Mouse (Mus musculus) hindbrain, embryonic 12.5 days (tissue): ENCODE data around the gene Bicral. TPM values are rescaled to one million over a fixed set of nuclear protein-coding genes. Genes with fewer than 3 reads are reported as not detected.
"Not testable (repeated sequence)": the region's sequence is repeated elsewhere in the genome, so short reads cannot be mapped to it uniquely, and the experiment has no call there.

Experiments used
- ATAC-seq: fragments of 200-750 bp; cut with Nextera tagmentation; 2 replicates; pipeline ENCODE4 v1.8.0; 2017; ENCODE audit warnings: moderate TSS enrichment; ENCODE audit not compliant: low FRiP score
- H3K27ac ChIP-seq: fragments of 300-500 bp; sonication (generic); 2 replicates; pipeline ENCODE4 v1.5.1; 2016; ENCODE audit warnings: mild to moderate bottlenecking
- H3K27me3 ChIP-seq: fragments of 300-500 bp; sonication (generic); 2 replicates; pipeline ENCODE4 v1.6.1; 2016; ENCODE audit warnings: mild to moderate bottlenecking
- H3K36me3 ChIP-seq: fragments of 300-500 bp; sonication (generic); 2 replicates; pipeline ENCODE4 v1.6.1; 2016; ENCODE audit warnings: mild to moderate bottlenecking
- H3K4me1 ChIP-seq: fragments of 300-500 bp; sonication (generic); 2 replicates; pipeline ENCODE4 v1.6.1; 2016
- H3K4me2 ChIP-seq: fragments of 300-500 bp; sonication (generic); replicated peaks from 2 replicates; pipeline ENCODE4 v1.6.1; 2016; ENCODE audit warnings: mild to moderate bottlenecking
- H3K4me3 ChIP-seq: fragments of 300-500 bp; sonication (generic); 2 replicates; pipeline ENCODE4 v1.5.1; 2016; ENCODE audit warnings: mild to moderate bottlenecking
- H3K9ac ChIP-seq: fragments of 300-500 bp; sonication (generic); 2 replicates; pipeline ENCODE4 v1.6.1; 2016; ENCODE audit warnings: mild to moderate bottlenecking, moderate library complexity
- H3K9me3 ChIP-seq: fragments of 300-500 bp; sonication (generic); replicated peaks from 2 replicates; pipeline ENCODE4 v1.6.1; 2016; ENCODE audit warnings: mild to moderate bottlenecking
- WGBS: fragments of 180-500 bp; shearing (Covaris S2); methylation state at CpG from one replicate; pipeline ENCODE4 v1.1.7; 2016; 5-methylcytosine and 5-hydroxymethylcytosine counted together
- polyA plus RNA-seq: library from polyadenylated mRNA; unstranded; fragments of >200 nt; fragmentation: Nextera tagmentation; extraction: Ambion mirVana; gene quantifications from 2 replicates; pipeline ENCODE4 v1.2.1, GENCODE M21; 2016

Bicral gene
- polyA plus RNA-seq, 1 experiment from 2014 or later: 7.6 TPM

DNA sequence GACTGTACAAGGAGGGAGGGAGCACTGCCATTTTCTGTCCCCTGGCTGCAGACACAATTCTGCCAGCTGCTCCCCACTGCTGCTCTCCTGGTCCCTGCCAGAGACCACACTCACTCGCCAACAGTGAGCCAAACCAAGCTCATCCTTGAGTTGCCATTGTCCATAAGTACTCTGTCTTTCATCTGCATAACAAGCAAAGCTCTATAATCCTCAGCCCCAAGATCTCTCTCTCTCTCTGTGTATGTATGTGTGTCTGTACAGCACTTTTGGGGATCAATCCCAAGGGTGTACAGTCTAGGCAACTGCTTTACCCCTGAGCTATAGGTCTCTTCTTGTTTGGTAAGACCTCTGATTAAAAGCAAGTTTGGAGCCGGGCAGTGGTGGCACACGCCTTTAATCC, 47.6 kb downstream of the Bicral start:
- Histone ChIP-seq H3K9ac (no peak overlapping the region), H3K36me3 (peaks cover 63% of the 10 kb centered on the region)
- WGBS: 94% methylated on average over 3 of the region's 3 CpGs

GRCm38 (mm10) chr17:46809131-46809830, 49.0 kb downstream of the Bicral start:
- Histone ChIP-seq H3K4me1 (no peaks in the 10 kb centered on the region), H3K4me2 (no peak overlapping the region), H3K27ac (no peak overlapping the region), H3K4me3 (no peak overlapping the region), H3K36me3 (peaks cover 69% of the 10 kb centered on the region), H3K27me3 (no peaks in the 10 kb centered on the region), H3K9ac (no peak overlapping the region), H3K9me3 (no peaks in the 10 kb centered on the region)
- 91% methylated on average over 6 of the region's 6 CpGs for WGBS
- ATAC-seq: no peak

More for the DNA sequence above, 47.6 kb downstream of the Bicral start:
- Histone ChIP-seq H3K4me3 (no peak overlapping the region), H3K9me3 (no peaks in the 10 kb centered on the region), H3K4me1 (no peaks in the 10 kb centered on the region), H3K27ac (no peak overlapping the region), H3K27me3 (no peaks in the 10 kb centered on the region), H3K4me2 (no peak overlapping the region)
- ATAC-seq: no peak

GRCm38 (mm10) chr17:46808376-46808775, 49.9 kb downstream of the Bicral start:
- Histone ChIP-seq H3K27me3 (no peaks in the 10 kb centered on the region), H3K36me3 (peaks cover 65% of the 10 kb centered on the region), H3K4me3 (no peak overlapping the region), H3K4me2 (no peak overlapping the region), H3K9ac (no peak overlapping the region), H3K4me1 (no peaks in the 10 kb centered on the region), H3K9me3 (no peaks in the 10 kb centered on the region), H3K27ac (no peak overlapping the region)
- no peak for ATAC-seq
- 93% methylated on average over 10 of the region's 10 CpGs for WGBS

GRCm38 (mm10) chr17:46801761-46802160, 56.5 kb downstream of the Bicral start:
- Histone ChIP-seq H3K36me3 (peaks cover 51% of the 10 kb centered on the region), H3K9ac (no peak overlapping the region), H3K4me2 (no peak overlapping the region), H3K9me3 (no peaks in the 10 kb centered on the region), H3K4me1 (peaks cover 7% of the 10 kb centered on the region; the same call in 1 of the 2 replicates), H3K27ac (no peak overlapping the region), H3K27me3 (no peaks in the 10 kb centered on the region), H3K4me3 (no peak overlapping the region)
- no peak for ATAC-seq
- WGBS: 88% methylated on average over 6 of the region's 6 CpGs

DNA sequence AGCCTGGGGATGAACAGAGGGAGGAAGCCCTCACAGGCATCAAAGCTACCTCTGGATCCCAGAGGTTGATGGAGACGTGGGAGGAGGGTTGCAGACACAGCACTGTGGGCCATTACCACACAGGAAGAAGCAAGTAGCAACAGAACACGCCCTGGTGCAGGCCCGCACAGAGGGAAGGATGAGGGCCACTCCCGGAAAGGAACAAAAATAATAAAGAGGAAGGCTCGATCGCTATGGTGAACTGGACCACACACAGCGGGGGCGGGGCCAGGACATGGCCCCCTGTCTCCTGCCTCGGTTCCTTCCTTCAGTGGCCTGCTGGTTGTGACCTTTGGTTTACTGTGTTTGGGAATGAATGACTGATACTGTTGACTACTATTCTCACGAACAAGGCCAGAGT, 58.6 kb downstream of the Bicral start:
- 77% methylated on average over 10 of the region's 10 CpGs for whole genome bisulfite sequencing

DNA sequence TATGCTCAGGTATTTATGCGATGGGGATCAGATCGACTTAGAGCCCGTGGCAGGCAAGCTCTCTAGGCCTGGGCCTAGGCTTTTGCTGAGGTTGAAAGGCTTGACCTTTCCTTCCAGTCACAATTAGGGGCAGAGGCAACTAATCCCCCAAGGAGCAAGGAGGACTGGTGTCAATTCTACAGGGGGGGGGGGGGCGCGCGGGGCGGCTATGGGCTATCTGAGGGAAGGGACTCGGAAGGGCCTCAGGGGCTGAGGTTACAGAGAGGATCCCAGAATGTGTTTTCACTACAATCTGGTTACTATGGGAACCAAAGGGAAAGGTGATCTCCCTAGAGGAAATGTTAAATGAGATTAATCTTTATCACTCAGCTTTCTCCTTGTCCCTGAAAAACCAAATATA, 60.9 kb downstream of the Bicral start:
- no peak overlapping the region for H3K9ac ChIP-seq

More for the DNA sequence above, 58.6 kb downstream of the Bicral start:
- ATAC-seq: no peak
- H3K36me3 ChIP-seq: peaks cover 31% of the 10 kb centered on the region
- H3K27me3 ChIP-seq: no peaks in the 10 kb centered on the region
- H3K4me2 ChIP-seq: no peak overlapping the region
- H3K9ac ChIP-seq: no peak overlapping the region
- no peak overlapping the region for H3K4me3 ChIP-seq
- H3K9me3 ChIP-seq: no peaks in the 10 kb centered on the region
- H3K27ac ChIP-seq: no peak overlapping the region
- peaks cover 11% of the 10 kb centered on the region; the same call in 1 of the 2 replicates for H3K4me1 ChIP-seq

DNA sequence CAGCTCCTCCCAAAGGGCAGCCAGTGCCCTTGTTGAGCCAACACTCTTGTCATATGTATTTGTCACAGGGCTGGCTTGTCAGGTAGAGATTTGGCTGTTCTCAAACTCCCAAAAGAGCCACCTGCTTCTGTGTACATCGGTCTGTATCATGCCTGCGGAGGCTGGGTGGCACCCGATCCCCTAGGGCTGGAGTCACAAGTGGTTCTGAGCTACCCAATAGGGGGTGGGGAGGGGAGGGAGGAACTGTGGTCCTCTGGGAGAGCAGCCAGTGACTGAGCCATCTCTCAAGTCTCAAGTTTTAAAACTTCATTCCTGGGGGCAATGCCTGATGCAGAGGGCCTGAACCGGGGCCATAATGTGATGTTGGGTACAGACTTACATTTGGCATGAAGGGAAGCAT, 61.5 kb downstream of the Bicral start:
- 78% methylated on average over 4 of the region's 4 CpGs for WGBS
- Histone ChIP-seq H3K4me1 (peaks cover 11% of the 10 kb centered on the region; the same call in 1 of the 2 replicates), H3K27ac (no peak overlapping the region), H3K27me3 (no peaks in the 10 kb centered on the region), H3K4me2 (no peak overlapping the region), H3K36me3 (peaks cover 28% of the 10 kb centered on the region), H3K4me3 (no peak overlapping the region), H3K9me3 (no peaks in the 10 kb centered on the region), H3K9ac (no peak overlapping the region)
- ATAC-seq: no peak

More for the DNA sequence above, 60.9 kb downstream of the Bicral start:
- H3K27me3 ChIP-seq: no peaks in the 10 kb centered on the region
- H3K9me3 ChIP-seq: no peaks in the 10 kb centered on the region
- ATAC-seq: no peak
- H3K4me2 ChIP-seq: no peak overlapping the region
- no peak overlapping the region; the same call in 1 of the 2 replicates for H3K27ac ChIP-seq
- peaks cover 11% of the 10 kb centered on the region; the same call in 1 of the 2 replicates for H3K4me1 ChIP-seq
- H3K4me3 ChIP-seq: no peak overlapping the region
- peaks cover 28% of the 10 kb centered on the region for H3K36me3 ChIP-seq
- 51% methylated on average over 4 of the region's 8 CpGs for WGBS

DNA sequence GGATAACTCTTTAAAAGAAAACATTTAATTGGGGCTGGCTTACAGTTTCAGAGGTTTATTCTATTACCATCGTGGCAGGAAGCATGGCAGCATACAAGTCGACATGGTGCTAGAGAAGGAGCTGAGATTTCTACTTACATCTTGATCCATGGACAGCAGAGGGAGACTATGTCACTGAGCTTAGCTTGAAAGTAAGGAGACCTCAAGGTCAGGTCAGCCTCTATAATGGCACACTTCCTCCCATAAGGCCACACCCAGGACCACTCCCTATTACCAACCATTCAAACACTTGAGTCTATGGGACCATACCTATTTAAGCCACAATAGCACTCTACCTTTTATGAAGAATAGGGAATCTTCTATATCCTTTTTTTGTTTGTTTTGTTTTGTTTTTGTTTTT, 65.3 kb downstream of the Bicral start:
- H3K27ac ChIP-seq: no peak overlapping the region
- no peak overlapping the region for H3K9ac ChIP-seq
- no peaks in the 10 kb centered on the region for H3K27me3 ChIP-seq
- no peaks in the 10 kb centered on the region for H3K9me3 ChIP-seq
- no peaks in the 10 kb centered on the region for H3K36me3 ChIP-seq
- H3K4me1 ChIP-seq: peaks cover 11% of the 10 kb centered on the region; the same call in 1 of the 2 replicates
- WGBS: 82% methylated on average over 2 of the region's 2 CpGs
- no peak for ATAC-seq
- H3K4me3 ChIP-seq: no peak overlapping the region
- H3K4me2 ChIP-seq: no peak overlapping the region

DNA sequence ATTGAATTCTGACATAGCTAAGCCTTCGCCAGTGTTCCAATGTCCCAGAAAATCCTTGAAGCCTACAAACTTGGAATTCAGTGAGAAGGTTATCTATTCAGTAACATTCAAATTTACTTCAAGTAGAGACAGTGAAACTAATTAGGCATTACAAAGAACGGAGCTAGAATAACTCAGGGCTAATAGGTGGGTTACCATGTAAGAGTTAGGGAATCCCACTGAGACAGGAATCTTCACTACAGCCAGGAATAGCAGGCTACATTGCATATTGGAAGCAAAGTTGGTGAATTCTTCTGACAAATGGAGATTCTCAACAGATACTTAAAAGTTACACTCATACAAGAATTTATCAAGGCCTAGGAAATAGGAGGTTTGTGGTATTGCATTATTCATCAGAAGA, 70.3 kb downstream of the Bicral start:
- 58% methylated on average over 2 of the region's 2 CpGs for WGBS
- not testable (repeated sequence) for H3K4me1 ChIP-seq, H3K4me3 ChIP-seq, H3K27me3 ChIP-seq, H3K27ac ChIP-seq, H3K9me3 ChIP-seq, ATAC-seq, H3K36me3 ChIP-seq, H3K9ac ChIP-seq, H3K4me2 ChIP-seq

GRCm38 (mm10) chr17:46786952-46787351, 71.3 kb downstream of the Bicral start:
- H3K4me2 ChIP-seq: no peak overlapping the region
- 90% methylated on average over 5 of the region's 5 CpGs for WGBS
- no peak overlapping the region for H3K4me3 ChIP-seq
- no peak overlapping the region for H3K9ac ChIP-seq
- no peaks in the 10 kb centered on the region for H3K4me1 ChIP-seq
- no peaks in the 10 kb centered on the region for H3K27me3 ChIP-seq
- no peaks in the 10 kb centered on the region for H3K36me3 ChIP-seq
- H3K9me3 ChIP-seq: no peaks in the 10 kb centered on the region
- no peak for ATAC-seq
- no peak overlapping the region for H3K27ac ChIP-seq

DNA sequence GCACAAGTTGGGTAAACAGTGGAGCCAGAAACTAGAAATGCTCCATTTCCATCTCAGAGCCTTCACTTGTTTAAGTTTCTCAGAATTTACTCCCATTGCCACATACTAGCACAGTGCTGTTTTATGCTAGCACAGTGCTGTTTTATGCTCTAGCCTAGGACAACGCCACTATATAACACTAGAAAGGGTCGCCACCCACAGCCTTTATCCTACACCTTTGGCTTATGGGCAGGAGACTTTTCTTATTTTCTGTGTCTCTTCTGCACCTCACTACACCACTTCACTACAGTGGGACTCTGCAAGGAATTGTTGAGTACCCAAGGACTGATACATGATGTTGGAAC, 75.1 kb downstream of the Bicral start:
- H3K4me3 ChIP-seq: peak overlapping the region; percentile 69
- H3K4me2 ChIP-seq: peak overlapping the region; percentile 63
- H3K27me3 ChIP-seq: no peaks in the 10 kb centered on the region
- peak overlapping the region; percentile 92; the same call in 1 of the 2 replicates for H3K27ac ChIP-seq
- ATAC-seq: no peak; the same call in 1 of the 2 replicates
- peaks cover 12% of the 10 kb centered on the region for H3K4me1 ChIP-seq
- 84% methylated on average over 2 of the region's 2 CpGs for WGBS
- peaks cover 25% of the 10 kb centered on the region for H3K36me3 ChIP-seq
- no peaks in the 10 kb centered on the region for H3K9me3 ChIP-seq
- H3K9ac ChIP-seq: no peak overlapping the region

GRCm38 (mm10) chr17:46782341-46783221, 75.7 kb downstream of the Bicral start, which contains the start of gene Rpl7l1:
Rpl7l1 (minus strand) TSS chr17:46782672.
- Histone ChIP-seq H3K4me2 (peak within 1 kb of the TSS; percentile 63), H3K27me3 (no peaks in the 10 kb centered on the region), H3K9me3 (no peaks in the 10 kb centered on the region), H3K9ac (peak within 1 kb of the TSS; percentile 80), H3K4me1 (peaks cover 12% of the 10 kb centered on the region), H3K4me3 (peak within 1 kb of the TSS; percentile 69), H3K27ac (peak within 1 kb of the TSS; percentile 92), H3K36me3 (peaks cover 31% of the 10 kb centered on the region)
- peak; percentile 96 for ATAC-seq
- 1% methylated on average over 44 of the region's 44 CpGs for WGBS
